Comparison of ENCODE assay signal across 11 mouse cellular contexts in the genomic region with DNA sequence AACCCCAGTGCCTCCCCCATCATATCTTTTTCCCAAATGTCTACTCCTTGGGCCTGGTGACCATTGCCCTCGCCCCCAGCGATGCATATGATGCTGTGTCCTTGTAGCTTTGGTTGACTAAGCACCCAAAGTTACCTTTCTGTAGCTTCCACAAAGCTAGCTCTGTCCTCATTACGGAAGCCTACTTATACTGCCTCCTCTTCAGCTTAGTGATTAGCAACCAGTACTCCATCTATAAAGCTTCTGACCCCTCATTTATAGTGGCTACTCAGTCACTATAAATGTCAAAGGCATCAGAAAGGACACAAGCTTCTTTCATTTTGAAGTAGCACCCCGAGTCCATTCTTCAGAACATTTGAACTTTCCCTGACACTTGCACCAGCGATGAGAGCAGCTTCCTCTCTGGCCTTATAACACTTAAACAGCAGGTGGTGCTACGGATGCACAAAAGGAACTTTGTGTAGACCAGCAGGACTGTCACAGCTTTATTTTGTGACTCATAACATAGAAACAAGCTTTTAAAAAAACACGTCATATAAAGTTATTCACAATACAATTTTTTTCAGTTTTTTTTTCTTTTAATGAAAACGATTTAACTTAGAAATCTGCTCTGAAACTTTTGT. TPM values are rescaled to one million over a fixed set of nuclear protein-coding genes. Genes with fewer than 3 reads are reported as not detected.
DNase-seq lines count a peak whose midpoint lies in the region; ATAC-seq and TF ChIP-seq lines count a peak whose summit lies in the region.
"Had no signal": no experiment of that assay in that cellular context is flagged by ENCODE, and none has a peak within 500 bp of the region (broad histone marks: within the 10 kb centered on the region; RNA-seq: fewer than 3 reads in every experiment).

No protein-coding gene starts in this region.

- DNase-seq in heart, postnatal 0 days (ENCODE audit: low spot score) = peak; percentile 28
- DNase-seq in heart, postnatal 36 days = no peak
- DNase-seq in lung, adult 2 months = no peak
- DNase-seq in lung, adult 18-20 months = no peak
- DNase-seq in embryo, embryonic 11 days = peak; percentile 68
- DNase-seq in cerebellum, postnatal 4 days (ENCODE audit: low spot score in 2 of 2) = no peak
- no peak for DNase-seq in spleen, adult 18-20 months

- H3K27me3 ChIP-seq in heart, postnatal 0 days (ENCODE audit: control insufficient read depth, insufficient read depth, low read length) = no peaks in the 10 kb centered on the region
- H3K27me3 ChIP-seq in neural tube, embryonic 15.5 days (replicated peaks) = no peaks in the 10 kb centered on the region
- H3K27me3 ChIP-seq: embryonic facial prominence, embryonic 13.5 days; liver, embryonic 15.5 days had no signal

- H3K4me3 ChIP-seq in heart, postnatal 0 days (ENCODE audit: low read depth, low read length) = no peak overlapping the region
- no peak overlapping the region for H3K4me3 ChIP-seq in lung, adult 2 months (replicated peaks; ENCODE audit: extremely low read depth, low read depth, low read length)
- H3K4me3 ChIP-seq in neural tube, embryonic 15.5 days (replicated peaks) = no peak overlapping the region
- H3K4me3 ChIP-seq: embryonic facial prominence, embryonic 13.5 days; liver, embryonic 15.5 days had no signal

- no peaks in the 10 kb centered on the region for H3K4me1 ChIP-seq in heart, postnatal 0 days (ENCODE audit: control insufficient read depth, insufficient read depth)
- H3K4me1 ChIP-seq in lung, adult 2 months (ENCODE audit: control insufficient read depth, insufficient read depth, low read length) = no peaks in the 10 kb centered on the region
- H3K4me1 ChIP-seq in neural tube, embryonic 15.5 days = no peaks in the 10 kb centered on the region
- H3K4me1 ChIP-seq: embryonic facial prominence, embryonic 13.5 days; liver, embryonic 15.5 days had no signal

- H3K4me2 ChIP-seq in heart, postnatal 0 days (ENCODE audit: low read depth, low read length) = no peak overlapping the region
- no peak overlapping the region for H3K4me2 ChIP-seq in neural tube, embryonic 15.5 days
- H3K4me2 ChIP-seq: embryonic facial prominence, embryonic 13.5 days; liver, embryonic 15.5 days had no signal

- no peak overlapping the region for H3K27ac ChIP-seq in heart, postnatal 0 days (ENCODE audit: low read depth)
- H3K27ac ChIP-seq in neural tube, embryonic 15.5 days (replicated peaks) = no peak overlapping the region
- H3K27ac ChIP-seq: embryonic facial prominence, embryonic 13.5 days; liver, embryonic 15.5 days had no signal

- no peak overlapping the region for H3K9ac ChIP-seq in heart, postnatal 0 days (replicated peaks; ENCODE audit: low read depth, low read length)
- no peak overlapping the region for H3K9ac ChIP-seq in neural tube, embryonic 15.5 days (replicated peaks)
- H3K9ac ChIP-seq: embryonic facial prominence, embryonic 13.5 days; liver, embryonic 15.5 days had no signal

- H3K36me3 ChIP-seq in heart, postnatal 0 days (replicated peaks; ENCODE audit: control insufficient read depth, insufficient read depth, low read length) = peaks cover 30% of the 10 kb centered on the region; the same call in 1 of the 2 replicates
- H3K36me3 ChIP-seq in neural tube, embryonic 15.5 days = peaks cover 2% of the 10 kb centered on the region; the same call in 1 of the 2 replicates

- intact Hi-C loops in heart, postnatal 36 days (cut with DNase I) = loop anchor here (5.0 kb wide), 1 partner anchor 327 kb away; no protein-coding TSS in a partner anchor

- ATAC-seq in heart, postnatal 0 days (ENCODE audit: insufficient read depth, low read depth) = no peak; the same call in 1 of the 2 replicates
- peak; percentile 31; the same call in 1 of the 2 replicates for ATAC-seq in neural tube, embryonic 15.5 days (ENCODE audit: low FRiP score)

- 50% methylated on average over 8 of the region's 8 CpGs for WGBS in heart, postnatal 0 days
- 52% methylated on average over 8 of the region's 8 CpGs for WGBS in lung, adult 2 months
- 10% methylated on average over 8 of the region's 8 CpGs for WGBS in neural tube, embryonic 15.5 days

- H3K9me3 ChIP-seq in heart, postnatal 0 days (replicated peaks; ENCODE audit: control insufficient read depth, low read length) = 0 out of 2 replicates have a peak, but pooled peaks cover 6% of the 10 kb centered on the region
- H3K9me3 ChIP-seq in neural tube, embryonic 15.5 days (replicated peaks) = no peaks in the 10 kb centered on the region
- H3K9me3 ChIP-seq: liver, embryonic 15.5 days had no signal

- no peak for TF ChIP-seq POLR2A in lung, adult 2 months (IDR thresholded peaks at IDR 0.05; ENCODE audit: borderline replicate concordance, extremely low read depth, low read depth, low read length)

- no peak for TF ChIP-seq EP300 in heart, postnatal 0 days (IDR thresholded peaks at IDR 0.05; ENCODE audit: low read depth)

- peak; percentile 54 for TF ChIP-seq CTCF in heart, postnatal 0 days (IDR thresholded peaks at IDR 0.05; ENCODE audit: low read depth)
- peak; percentile 34 for TF ChIP-seq CTCF in lung, adult 2 months (IDR thresholded peaks at IDR 0.05; ENCODE audit: insufficient read depth, low read length)

RNA-seq across cellular contexts. Expression of gene Nipsnap3b, which starts 18.8 kb away (rescaled TPM):
- 36.5 and 51.0 TPM in 2 replicates for total RNA-seq in heart, postnatal 0 days (2014; rRNA removed; ENCODE audit: low replicate concordance)
- polyA plus RNA-seq in heart, postnatal 0 days (2015; fragmentation: Nextera tagmentation; extraction: Ambion mirVana) = 43.3 TPM in 2 replicates
- 1 to 10 TPM; 5.3 to 6.9 TPM for total RNA-seq in heart, postnatal 36 days (2021)
- 14.8 and 20.3 TPM in 2 replicates for polyA plus RNA-seq in lung, adult 2 months (2012; rRNA removed)
- polyA plus RNA-seq in neural tube, embryonic 15.5 days (2015; fragmentation: Nextera tagmentation; extraction: Ambion mirVana) = 156 and 189 TPM in 2 replicates

RNA-seq across cellular contexts. Expression of gene Nipsnap3a, which starts 41.4 kb away (rescaled TPM):
- total RNA-seq in heart, postnatal 0 days (2014; rRNA removed; ENCODE audit: low replicate concordance) = not detected in 2 replicates
- polyA plus RNA-seq in heart, postnatal 0 days (2015; fragmentation: Nextera tagmentation; extraction: Ambion mirVana) = not detected in 2 replicates
- not detected for total RNA-seq in heart, postnatal 36 days (2021)
- polyA plus RNA-seq in lung, adult 2 months (2012; rRNA removed) = not detected in 2 replicates
- polyA plus RNA-seq in neural tube, embryonic 15.5 days (2015; fragmentation: Nextera tagmentation; extraction: Ambion mirVana) = not detected in 2 replicates
- total RNA-seq: hematopoietic stem cell, adult 5-6 weeks had no signal
- polyA plus RNA-seq: embryonic facial prominence, embryonic 13.5 days; liver, embryonic 15.5 days had no signal

Comparison
In these comparisons a context has a peak if more than half of its experiments do, and no peak if none do; other contexts are left out.
1. DNase-seq: peak in heart, postnatal 0 days (single experiment) and embryo, embryonic 11 days (single experiment); none in heart, postnatal 36 days (0 of 2), lung, adult 2 months (single experiment), lung, adult 18-20 months (0 of 2), cerebellum, postnatal 4 days (0 of 2) and spleen, adult 18-20 months (0 of 2).